Mouse (Mus musculus) limb, embryonic 10.5 days (tissue): ENCODE data around the gene H2al1m. TPM values are rescaled to one million over a fixed set of nuclear protein-coding genes. Genes with fewer than 3 reads are reported as not detected.

ENCODE experiments used
- polyA plus RNA-seq: library from polyadenylated mRNA; unstranded; fragments of >200 nt; fragmentation: Nextera tagmentation; extraction: Ambion mirVana; gene quantifications from 2 replicates; pipeline ENCODE4 v1.2.1, GENCODE M21; 2016

The H2al1m gene
- polyA plus RNA-seq, 1 experiment from 2014 or later, result not detected

Other genes with a start within 250 kb of the H2al1m start
- not detected in 2 replicates for gene Fthl17f, start 220.7 kb upstream of the H2al1m start, polyA plus RNA-seq
- gene 4930402K13Rik, start 179.2 kb upstream of the H2al1m start, polyA plus RNA-seq, result not detected in 2 replicates
- 0.09 and 0.18 TPM in 2 replicates for gene Lancl3, start 83.9 kb upstream of the H2al1m start, polyA plus RNA-seq
- not detected in 2 replicates for gene Gm14862, start 26.9 kb upstream of the H2al1m start, polyA plus RNA-seq
- gene Xk, start 11.0 kb upstream of the H2al1m start, polyA plus RNA-seq, result 1.7 and 1.9 TPM in 2 replicates
- not detected in 2 replicates for gene H2al1k, start 66.9 kb downstream of the H2al1m start, polyA plus RNA-seq
- gene Cybb, start 204.0 kb downstream of the H2al1m start, polyA plus RNA-seq, result 0.29 and 0.48 TPM in 2 replicates